In genomic region chr4:88461315-88461714, GRCm38 (mm10) we compare ENCODE assay signal across 26 mouse cellular contexts.
"Had no signal": no experiment of that assay in that cellular context is flagged by ENCODE, and none has a peak within 500 bp of the region (broad histone marks: within the 10 kb centered on the region; RNA-seq: fewer than 3 reads in every experiment).

No protein-coding gene starts in this region.

- H3K4me2 ChIP-seq: embryonic facial prominence, embryonic 12.5 days; embryonic facial prominence, embryonic 13.5 days; embryonic facial prominence, embryonic 15.5 days; forebrain, embryonic 12.5 days; forebrain, embryonic 13.5 days; forebrain, embryonic 15.5 days had no signal

- H3K4me3 ChIP-seq: embryonic facial prominence, embryonic 10.5 days; embryonic facial prominence, embryonic 12.5 days; embryonic facial prominence, embryonic 13.5 days; embryonic facial prominence, embryonic 15.5 days; erythroblast, embryonic 14.5 days; forebrain, embryonic 10.5 days; forebrain, embryonic 12.5 days; forebrain, embryonic 13.5 days; forebrain, embryonic 15.5 days; gastrocnemius, adult 2 months; heart, adult 2 months had no signal

- H3K4me1 ChIP-seq: forebrain, embryonic 10.5 days; forebrain, embryonic 12.5 days; forebrain, embryonic 13.5 days; forebrain, embryonic 15.5 days had no signal

- H3K27me3 ChIP-seq: embryonic facial prominence, embryonic 12.5 days; embryonic facial prominence, embryonic 13.5 days; embryonic facial prominence, embryonic 15.5 days; forebrain, embryonic 12.5 days; forebrain, embryonic 13.5 days; forebrain, embryonic 15.5 days had no signal

- H3K9me3 ChIP-seq: embryonic facial prominence, embryonic 10.5 days; embryonic facial prominence, embryonic 12.5 days; embryonic facial prominence, embryonic 13.5 days; embryonic facial prominence, embryonic 15.5 days; forebrain, embryonic 10.5 days; forebrain, embryonic 12.5 days; forebrain, embryonic 13.5 days; forebrain, embryonic 15.5 days had no signal

- H3K27ac ChIP-seq: embryonic facial prominence, embryonic 10.5 days; embryonic facial prominence, embryonic 12.5 days; embryonic facial prominence, embryonic 13.5 days; embryonic facial prominence, embryonic 15.5 days; forebrain, embryonic 10.5 days; forebrain, embryonic 12.5 days; forebrain, embryonic 13.5 days; forebrain, embryonic 15.5 days; gastrocnemius, adult 2 months; heart, adult 2 months had no signal

- H3K36me3 ChIP-seq: embryonic facial prominence, embryonic 10.5 days; embryonic facial prominence, embryonic 12.5 days; embryonic facial prominence, embryonic 13.5 days; embryonic facial prominence, embryonic 15.5 days; forebrain, embryonic 10.5 days; forebrain, embryonic 12.5 days; forebrain, embryonic 15.5 days had no signal

- DNase-seq: cerebellum, adult 8-10 months; cerebellum, adult 9-10 months; cerebellum, adult 9-11 months; cerebellum, postnatal 10 days; cerebellum, postnatal 14 days; cerebellum, postnatal 25 days; cerebellum, postnatal 36 days; embryo, embryonic 11 days; forebrain, postnatal 0 days; gastrocnemius, adult 2 months; gastrocnemius, postnatal 10 days; gastrocnemius, postnatal 14 days; gastrocnemius, postnatal 25 days; gastrocnemius, postnatal 36 days; heart, adult 11 months; heart, adult 18-20 months; heart, adult 2 months had no signal
